Mouse (Mus musculus) midbrain, embryonic 10.5 days (tissue): Measurements from ENCODE around the gene Tmem50a. TPM values are rescaled to one million over a fixed set of nuclear protein-coding genes. Genes with fewer than 3 reads are reported as not detected.
A peak's percentile ranks its signal among the peaks of the same experiment; 100 is the strongest.

ENCODE experiments used
- DNase-seq: peaks from one replicate; pipeline ENCODE4 v3.0.0-alpha.2; 2017; ENCODE audit warnings: low spot score
- H3K27ac ChIP-seq: fragments of 300-500 bp; sonication (generic); replicated peaks from 2 replicates; pipeline ENCODE4 v1.5.1; 2016; ENCODE audit warnings: mild to moderate bottlenecking
- H3K27me3 ChIP-seq: fragments of 300-500 bp; sonication (generic); 2 replicates; pipeline ENCODE4 v1.6.1; 2016; ENCODE audit warnings: low read depth, mild to moderate bottlenecking; ENCODE audit not compliant: poor library complexity, severe bottlenecking
- H3K36me3 ChIP-seq: fragments of 300-500 bp; sonication (generic); 2 replicates; pipeline ENCODE4 v1.6.1; 2016; ENCODE audit warnings: mild to moderate bottlenecking, moderate library complexity
- H3K4me1 ChIP-seq: fragments of 300-500 bp; sonication (generic); 2 replicates; pipeline ENCODE4 v1.6.1; 2016
- H3K4me3 ChIP-seq: fragments of 300-500 bp; sonication (generic); 2 replicates; pipeline ENCODE4 v1.5.1; 2016; ENCODE audit warnings: mild to moderate bottlenecking, moderate library complexity
- H3K9me3 ChIP-seq: fragments of 300-500 bp; sonication (generic); replicated peaks from 2 replicates; pipeline ENCODE4 v1.6.1; 2016; ENCODE audit warnings: mild to moderate bottlenecking
- WGBS: fragments of 180-500 bp; shearing (Covaris S2); methylation state at CpG from one replicate; pipeline ENCODE4 v1.1.7; 2016; 5-methylcytosine and 5-hydroxymethylcytosine counted together
- polyA plus RNA-seq: library from polyadenylated mRNA; unstranded; fragments of >200 nt; fragmentation: Nextera tagmentation; extraction: Ambion mirVana; gene quantifications from 2 replicates; pipeline ENCODE4 v1.2.1, GENCODE M21; 2016

The Tmem50a gene
- polyA plus RNA-seq, 1 experiment from 2014 or later: 127 TPM

GRCm38 (mm10) chr4:134930684-134931481, 16.1 kb upstream of the Tmem50a start, which contains the start of gene Syf2:
Gene Syf2 (plus strand): TSS chr4:134930898.
- Histone ChIP-seq H3K4me1 (peaks cover 22% of the 10 kb centered on the region), H3K27me3 (no peaks in the 10 kb centered on the region), H3K27ac (peak within 1 kb of the TSS; percentile 85), H3K9me3 (no peaks in the 10 kb centered on the region), H3K36me3 (peaks cover 71% of the 10 kb centered on the region), H3K4me3 (peak within 1 kb of the TSS; percentile 80)
- under 1% methylated on average over 68 of the region's 68 CpGs for WGBS
- peak; percentile 97 for DNase-seq

GRCm38 (mm10) chr4:134930190-134930589, 15.4 kb upstream of the Tmem50a start:
- Histone ChIP-seq H3K36me3 (peaks cover 71% of the 10 kb centered on the region), H3K4me3 (peak overlapping the region; percentile 80), H3K27me3 (no peaks in the 10 kb centered on the region), H3K4me1 (peaks cover 28% of the 10 kb centered on the region), H3K27ac (0 out of 2 replicates have a peak overlapping the region, but pooled peaks have one; percentile 85), H3K9me3 (no peaks in the 10 kb centered on the region)
- 28% methylated on average over 9 of the region's 9 CpGs for WGBS
- DNase-seq: no peak

DNA sequence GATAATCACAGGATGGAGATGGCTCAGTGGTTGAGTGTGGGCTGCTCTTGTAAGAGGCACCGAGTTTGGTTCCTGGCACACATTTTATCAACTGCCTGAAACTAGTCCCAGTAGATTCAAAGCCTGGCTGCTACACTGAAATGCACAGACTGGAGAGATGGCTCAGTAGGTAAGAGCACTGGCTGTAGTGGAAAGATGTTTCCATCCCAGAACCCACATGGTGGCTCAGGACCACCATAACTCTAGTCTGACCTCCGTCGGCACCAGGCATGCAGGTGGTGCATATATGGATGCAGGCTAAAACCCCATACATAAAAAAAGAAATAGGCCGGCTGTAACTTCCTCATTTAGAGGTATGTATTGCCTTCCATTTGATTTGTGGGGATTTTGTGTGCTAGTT, 14.7 kb upstream of the Tmem50a start:
- H3K36me3 ChIP-seq: peaks cover 70% of the 10 kb centered on the region
- WGBS: 82% methylated on average over 4 of the region's 4 CpGs

DNA sequence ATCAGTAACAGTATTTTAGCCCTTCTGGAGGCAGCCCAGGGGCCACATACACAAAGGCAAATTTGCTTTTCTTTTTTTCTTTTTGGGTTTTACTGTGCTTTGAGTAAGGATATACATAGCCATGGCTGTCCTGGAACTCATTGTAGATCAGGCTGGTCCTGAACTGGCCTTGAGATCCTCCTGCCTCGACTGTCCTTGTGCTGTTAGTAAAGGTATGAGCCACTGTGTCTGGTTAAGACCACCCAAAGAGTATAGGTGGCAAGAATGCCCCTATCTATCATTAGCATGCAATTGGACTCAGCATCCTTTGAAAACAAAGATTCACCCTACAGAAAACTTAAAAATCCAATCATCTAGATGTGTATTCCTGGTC, 13.6 kb upstream of the Tmem50a start:
- Histone ChIP-seq H3K27me3 (no peaks in the 10 kb centered on the region), H3K9me3 (no peaks in the 10 kb centered on the region), H3K4me1 (peaks cover 41% of the 10 kb centered on the region), H3K36me3 (peaks cover 60% of the 10 kb centered on the region), H3K4me3 (no peak overlapping the region), H3K27ac (no peak overlapping the region)
- 79% methylated on average over 1 of the region's 1 CpGs for WGBS
- DNase-seq: no peak

More for the DNA sequence above, 14.7 kb upstream of the Tmem50a start:
- Histone ChIP-seq H3K27me3 (no peaks in the 10 kb centered on the region), H3K9me3 (no peaks in the 10 kb centered on the region), H3K27ac (no peak overlapping the region), H3K4me3 (no peak overlapping the region), H3K4me1 (peaks cover 35% of the 10 kb centered on the region)
- no peak for DNase-seq

DNA sequence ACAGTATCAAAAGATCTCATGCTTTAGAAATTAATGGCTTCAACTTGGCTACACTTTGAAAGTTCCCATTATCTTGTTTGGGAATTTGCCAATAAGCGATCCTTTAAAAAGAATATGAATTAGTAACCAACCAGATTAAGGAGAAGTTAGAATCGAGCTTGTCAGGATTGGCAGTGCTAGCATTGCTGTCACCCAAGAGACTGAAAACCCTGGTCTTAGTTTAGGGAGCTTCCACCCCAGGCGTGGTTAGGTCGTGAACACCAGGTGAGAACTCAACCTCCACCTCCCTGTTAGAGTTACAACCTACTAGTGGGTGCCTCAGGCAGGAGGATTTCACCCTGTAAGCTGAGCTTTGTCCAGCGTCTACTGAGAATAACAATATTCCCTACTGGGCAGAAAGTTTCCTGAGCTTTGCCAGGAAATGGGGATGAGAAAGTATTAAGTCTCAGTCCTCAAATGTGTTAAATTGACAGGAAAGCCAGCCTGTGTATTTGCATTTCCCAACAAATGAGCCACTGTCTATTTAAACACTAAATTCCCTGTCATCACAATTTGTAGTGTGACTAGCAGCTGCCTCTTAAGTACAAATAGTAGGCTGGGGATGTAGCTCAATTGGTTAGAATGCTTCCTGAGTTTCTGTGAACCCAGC, 13.1 kb upstream of the Tmem50a start:
- peaks cover 54% of the 10 kb centered on the region for H3K36me3 ChIP-seq
- H3K27me3 ChIP-seq: no peaks in the 10 kb centered on the region
- no peak overlapping the region for H3K4me3 ChIP-seq
- DNase-seq: no peak
- no peaks in the 10 kb centered on the region for H3K9me3 ChIP-seq
- WGBS: 78% methylated on average over 5 of the region's 5 CpGs
- H3K27ac ChIP-seq: no peak overlapping the region
- H3K4me1 ChIP-seq: peaks cover 42% of the 10 kb centered on the region

GRCm38 (mm10) chr4:134925206-134925605, 10.4 kb upstream of the Tmem50a start:
- Histone ChIP-seq H3K27me3 (no peaks in the 10 kb centered on the region), H3K4me1 (peaks cover 34% of the 10 kb centered on the region), H3K9me3 (no peaks in the 10 kb centered on the region), H3K4me3 (peak overlapping the region; percentile 98), H3K27ac (no peak overlapping the region), H3K36me3 (peaks cover 46% of the 10 kb centered on the region)
- 90% methylated on average over 8 of the region's 8 CpGs for WGBS
- no peak for DNase-seq

GRCm38 (mm10) chr4:134924019-134924741, 9.4 kb upstream of the Tmem50a start:
- DNase-seq: peak; percentile 57
- Histone ChIP-seq H3K27me3 (no peaks in the 10 kb centered on the region), H3K4me1 (peaks cover 31% of the 10 kb centered on the region), H3K4me3 (peak overlapping the region; percentile 98), H3K36me3 (peaks cover 46% of the 10 kb centered on the region), H3K27ac (peak overlapping the region; percentile 97), H3K9me3 (no peaks in the 10 kb centered on the region)
- WGBS: under 1% methylated on average over 75 of the region's 75 CpGs

DNA sequence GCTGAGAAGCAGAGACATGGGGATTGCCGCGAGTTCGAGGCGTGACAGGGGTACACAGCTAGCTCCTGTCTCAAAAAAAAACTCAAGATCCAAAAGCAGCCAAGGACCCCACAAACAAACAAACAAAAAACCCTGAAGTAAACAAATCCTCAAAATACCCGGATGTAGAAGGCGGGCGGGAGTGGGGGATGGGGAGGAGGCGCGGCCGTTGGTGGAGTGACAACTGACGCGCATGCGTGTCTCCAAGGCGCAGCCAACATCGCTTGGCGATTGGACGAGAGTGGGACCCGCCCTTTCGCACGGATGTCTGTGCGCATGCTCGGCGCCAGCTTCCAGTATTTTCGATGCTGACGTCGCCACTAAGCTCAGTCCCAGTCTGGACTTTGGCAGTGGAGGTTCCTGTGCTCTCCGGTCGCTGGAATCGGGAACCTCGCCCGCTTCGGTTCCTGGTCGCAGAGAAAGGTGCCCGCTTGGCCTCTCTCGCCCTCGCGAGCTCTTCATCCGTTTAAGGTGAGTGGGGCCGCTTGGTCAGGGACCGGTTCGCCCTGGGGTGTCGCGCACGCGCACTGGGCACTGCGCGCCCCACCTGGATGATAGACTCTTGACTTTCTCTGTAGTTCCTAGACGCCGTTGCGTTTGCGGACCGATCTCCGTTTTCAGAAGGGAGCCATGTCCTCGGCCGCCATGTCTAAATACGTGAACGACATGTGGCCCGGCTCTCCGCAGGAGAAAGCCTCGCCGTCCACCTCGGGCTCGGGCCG, 8.6 kb upstream of the Tmem50a start, which contains the start of gene Rsrp1:
TSS of gene Rsrp1 (plus strand) at position 335 of the 761 bp plus-strand sequence.
- Histone ChIP-seq H3K36me3 (peaks cover 39% of the 10 kb centered on the region), H3K27me3 (no peaks in the 10 kb centered on the region)
- WGBS: 0% methylated on average over 64 of the region's 64 CpGs

DNA sequence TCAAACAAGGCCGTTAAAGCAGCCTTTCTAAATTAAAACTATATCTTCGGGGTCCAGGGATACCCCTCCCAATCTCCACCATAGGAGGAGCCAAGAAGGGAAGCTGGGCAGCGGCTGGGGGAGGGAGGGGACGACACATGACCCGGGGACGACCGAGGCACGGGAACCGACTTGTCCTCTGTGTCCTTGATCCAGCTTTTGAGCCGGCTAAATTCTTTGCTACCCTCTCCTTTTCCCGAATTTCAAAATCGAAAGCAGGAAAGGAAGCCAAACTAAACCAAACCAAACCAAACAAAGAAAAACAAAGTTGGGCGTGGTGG, 8.1 kb upstream of the Tmem50a start:
- under 1% methylated on average over 13 of the region's 13 CpGs for WGBS
- DNase-seq: peak; percentile 73
- Histone ChIP-seq H3K4me1 (peaks cover 31% of the 10 kb centered on the region), H3K27ac (peak overlapping the region; percentile 97), H3K4me3 (peak overlapping the region; percentile 98), H3K9me3 (no peaks in the 10 kb centered on the region), H3K36me3 (peaks cover 33% of the 10 kb centered on the region), H3K27me3 (no peaks in the 10 kb centered on the region)

More for the DNA sequence above, 8.6 kb upstream of the Tmem50a start, which contains the start of gene Rsrp1:
- peak within 1 kb of the TSS; percentile 97 for H3K27ac ChIP-seq
- H3K4me3 ChIP-seq: peak within 1 kb of the TSS; percentile 98
- DNase-seq: peak; percentile 98
- H3K4me1 ChIP-seq: peaks cover 31% of the 10 kb centered on the region
- H3K9me3 ChIP-seq: no peaks in the 10 kb centered on the region

DNA sequence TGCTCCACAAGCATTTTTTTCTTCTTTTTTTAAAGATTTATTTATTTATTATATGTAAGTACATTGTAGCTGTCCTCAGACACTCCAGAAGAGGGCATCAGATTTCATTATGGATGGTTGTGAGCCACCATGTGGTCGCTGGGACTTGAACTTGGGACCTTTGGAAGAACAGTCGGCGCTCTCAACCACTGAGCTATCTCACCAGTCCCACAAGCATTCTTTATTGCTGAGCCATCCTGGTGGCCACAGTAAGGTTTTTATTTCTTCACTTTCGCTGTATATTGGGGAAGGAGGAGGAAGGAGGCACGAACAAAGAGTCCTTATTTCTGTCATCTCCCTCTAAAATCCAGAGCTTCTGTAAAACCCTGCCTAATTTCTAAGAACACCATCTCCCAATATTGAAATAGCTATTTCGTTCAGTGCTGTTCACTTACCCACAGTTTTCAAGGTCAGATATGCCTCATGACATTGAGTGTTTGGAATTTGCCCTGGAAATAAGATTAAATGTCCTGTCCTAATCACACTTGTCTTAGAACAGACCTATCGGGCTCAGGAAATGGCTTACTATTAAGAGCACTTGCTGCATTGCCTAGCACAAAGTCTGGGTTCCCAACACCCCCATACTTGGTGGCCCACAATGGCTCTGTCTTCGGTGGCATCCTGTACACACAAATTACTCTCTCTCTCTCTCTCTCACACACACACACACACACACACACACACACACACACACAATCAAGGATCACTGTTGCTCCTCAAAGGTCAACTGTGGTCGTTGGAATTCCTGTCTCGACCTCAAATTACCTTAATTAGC, 7.5 kb upstream of the Tmem50a start:
- Histone ChIP-seq H3K36me3 (peaks cover 27% of the 10 kb centered on the region), H3K9me3 (no peaks in the 10 kb centered on the region), H3K27ac (peak overlapping the region; percentile 97), H3K4me3 (peak overlapping the region; percentile 98), H3K27me3 (no peaks in the 10 kb centered on the region), H3K4me1 (peaks cover 31% of the 10 kb centered on the region)
- no peak for DNase-seq
- WGBS: 66% methylated on average over 10 of the region's 10 CpGs

- no peaks in the 10 kb centered on the region for H3K9me3 ChIP-seq
- H3K27me3 ChIP-seq: no peaks in the 10 kb centered on the region
- peaks cover 31% of the 10 kb centered on the region for H3K4me1 ChIP-seq
- H3K36me3 ChIP-seq: peaks cover 21% of the 10 kb centered on the region
- WGBS: 98% methylated on average over 4 of the region's 4 CpGs
- no peak for DNase-seq
- no peak overlapping the region for H3K4me3 ChIP-seq
- no peak overlapping the region for H3K27ac ChIP-seq
Measured at GRCm38 (mm10) chr4:134921703-134922102, 6.9 kb upstream of the Tmem50a start.
